Mouse (Mus musculus) erythroblast, embryonic 14.5 days (primary cell): ENCODE results near the gene Lrp4.

Experiments used
- GATA1 ChIP-seq: IDR thresholded peaks from 2 replicates; pipeline ENCODE4 v1.6.1; 2012; ENCODE audit warnings: low read length, inconsistent platforms, mixed read lengths
- TAL1 ChIP-seq: IDR thresholded peaks from 3 replicates; pipeline ENCODE4 v1.6.1; 2012; ENCODE audit warnings: low read length, inconsistent platforms, mixed read lengths

GRCm38 (mm10) chr2:91449662-91450061 lies 7.6 kb upstream of the Lrp4 start:
- TF ChIP-seq GATA1: no peak
- no peak for TF ChIP-seq TAL1
